Mouse (Mus musculus): Measurements from ENCODE around the gene Rasgrp3.

The Rasgrp3 gene

GRCm38 (mm10) chr17:75543434-75543833, 107.7 kb downstream of the Rasgrp3 start:
- no peak for DNase-seq

GRCm38 (mm10) chr17:75544262-75544661, 108.6 kb downstream of the Rasgrp3 start:
- no peak for DNase-seq

DNA sequence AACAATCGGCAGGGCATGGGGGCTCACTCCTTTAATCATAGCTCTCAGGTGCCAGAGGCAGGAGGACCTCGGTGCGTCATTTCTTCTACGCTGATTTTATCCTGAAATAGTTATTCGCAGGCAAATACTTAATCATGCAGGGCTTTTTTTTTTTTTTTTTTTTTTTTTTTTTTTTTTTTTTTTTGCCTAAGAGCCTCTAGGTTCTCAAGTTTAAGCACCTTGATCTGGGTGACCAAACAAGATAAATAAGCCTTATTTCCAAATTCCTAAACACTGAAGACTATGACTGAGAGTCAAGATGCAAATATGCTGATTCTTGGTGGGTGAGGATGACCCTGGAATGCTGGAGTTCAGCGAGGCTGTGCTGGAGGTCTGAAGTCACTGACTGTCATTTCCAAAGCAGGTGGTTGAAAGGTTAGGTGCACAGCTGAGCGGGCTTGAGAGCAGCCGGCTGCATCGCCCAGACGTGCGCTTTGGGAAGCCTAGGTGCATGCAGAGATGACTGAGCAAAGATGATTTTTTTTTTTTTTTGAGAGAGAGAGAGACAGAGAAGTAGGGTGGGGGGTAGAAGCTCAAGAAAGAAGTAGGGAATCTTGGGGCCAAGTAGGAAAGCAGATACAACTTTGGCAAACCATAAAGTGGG, 115.2 kb downstream of the Rasgrp3 start:
- DNase-seq, result no peak

DNA sequence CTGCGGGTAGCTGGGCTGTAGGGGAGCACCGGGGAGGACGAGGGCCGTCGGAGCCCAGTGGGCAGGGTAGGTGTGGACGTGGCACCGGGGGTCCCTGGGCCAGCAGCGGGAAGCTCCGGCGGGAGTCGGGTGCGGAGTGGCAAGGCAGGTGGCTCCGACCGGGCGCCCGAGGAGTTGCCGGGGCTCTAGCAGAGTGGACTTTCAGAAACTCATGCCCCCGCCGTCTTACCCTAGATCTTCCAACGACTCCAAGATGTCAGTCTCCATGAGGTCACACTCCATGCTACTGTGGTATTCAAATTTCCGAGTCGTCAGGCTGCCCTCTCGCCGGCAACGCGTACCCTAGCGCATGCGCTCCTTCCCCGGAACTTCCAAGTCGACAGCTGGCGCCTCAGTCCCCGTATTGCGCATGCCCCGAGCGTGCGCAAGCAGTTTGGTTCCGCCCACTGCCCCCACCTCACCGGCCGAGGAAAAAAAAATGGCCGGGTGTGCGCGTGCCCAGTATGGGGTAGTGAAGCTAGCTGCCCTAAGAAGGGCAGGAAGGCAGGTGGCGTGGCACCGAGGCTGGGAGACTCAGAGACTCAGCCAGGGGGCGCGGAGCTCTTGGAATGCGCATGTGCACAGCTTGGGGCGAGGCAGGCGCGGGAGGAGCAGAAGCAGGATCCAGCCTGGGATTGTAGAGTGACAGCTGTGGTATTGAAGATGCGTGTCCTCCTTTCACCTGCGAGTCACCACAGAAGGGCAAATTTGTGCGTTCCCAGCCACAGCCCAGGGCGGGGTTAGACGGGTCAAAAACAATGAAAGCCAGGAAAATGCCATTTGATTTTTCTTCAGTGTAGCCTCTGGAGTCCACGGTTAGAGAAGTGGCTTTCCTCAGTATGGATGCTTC, 116.1 kb downstream of the Rasgrp3 start, which contains the start of gene Fam98a:
TSS of gene Fam98a (minus strand) at position 435 of the 889 bp plus-strand sequence.
- peak; percentile 98 for DNase-seq

- no peak for DNase-seq
Measured at GRCm38 (mm10) chr17:75557031-75557430, 121.3 kb downstream of the Rasgrp3 start.

GRCm38 (mm10) chr17:75558041-75558440, 122.3 kb downstream of the Rasgrp3 start:
- no peak for DNase-seq

GRCm38 (mm10) chr17:75575608-75576007, 139.9 kb downstream of the Rasgrp3 start:
- no peak for DNase-seq
